Mouse (Mus musculus) Muller cell, postnatal 12 days (primary cell): ENCODE measurements at regions not wholly inside any gene's neighbourhood (a gene's known extent, or its start where the extent isn't known, plus 50 kb on each side); places are given as distances from the start of the nearest gene placed in this dataset.

ENCODE experiments used
- DNase-seq: peaks from one replicate; pipeline ENCODE4 v3.0.0-alpha.2; 2015; ENCODE audit errors: inconsistent ontology term

- DNase-seq: peak; percentile 3
Measured at GRCm38 (mm10) chr3:47866061-47866460, 1418.0 kb upstream of the Pabpc4l start.

GRCm38 (mm10) chr3:47863591-47863990, 1415.6 kb upstream of the Pabpc4l start:
- peak; percentile 36 for DNase-seq

- DNase-seq: no peak
Measured at GRCm38 (mm10) chr3:47845613-47846012, 1397.6 kb upstream of the Pabpc4l start.

GRCm38 (mm10) chr3:47836541-47837240, 1388.7 kb upstream of the Pabpc4l start:
- no peak for DNase-seq

GRCm38 (mm10) chr3:47818361-47818760, 1370.3 kb upstream of the Pabpc4l start:
- no peak for DNase-seq

- DNase-seq: peak; percentile 77
Measured at GRCm38 (mm10) chr3:47817564-47817963, 1369.5 kb upstream of the Pabpc4l start.
